Comparison of ENCODE assay signal across 9 mouse cellular contexts in the genomic region with DNA sequence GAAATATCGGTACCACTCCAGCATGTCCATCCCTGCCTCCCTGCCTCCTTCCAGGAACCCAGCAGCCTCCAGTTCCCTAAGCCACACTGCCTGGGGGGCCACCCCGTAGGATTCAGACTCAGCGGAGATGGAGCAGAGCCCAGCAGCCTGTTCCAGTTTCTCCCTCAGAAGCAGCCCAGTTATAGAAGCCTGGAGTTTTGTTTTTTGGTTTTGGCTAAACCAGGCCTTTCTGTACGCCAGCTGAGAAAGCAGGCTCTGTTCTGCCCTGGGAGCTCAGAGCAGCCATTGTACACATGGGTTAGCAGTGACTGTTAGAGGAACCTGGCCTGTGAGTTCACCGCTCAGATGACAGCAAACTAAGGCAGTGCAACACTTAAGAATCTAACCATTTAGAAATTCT. TPM values are rescaled to one million over a fixed set of nuclear protein-coding genes. Genes with fewer than 3 reads are reported as not detected.
DNase-seq lines count a peak whose midpoint lies in the region; ATAC-seq and TF ChIP-seq lines count a peak whose summit lies in the region.
"Had no signal": no experiment of that assay in that cellular context is flagged by ENCODE, and none has a peak within 500 bp of the region (broad histone marks: within the 10 kb centered on the region; RNA-seq: fewer than 3 reads in every experiment).

No protein-coding gene starts in this region.

- H3K9me3 ChIP-seq in forebrain, embryonic 13.5 days (replicated peaks), result no peaks in the 10 kb centered on the region
- no peaks in the 10 kb centered on the region for H3K9me3 ChIP-seq in forebrain, embryonic 12.5 days
- no peaks in the 10 kb centered on the region for H3K9me3 ChIP-seq in hindbrain, postnatal 0 days (ENCODE audit: low read length)
- H3K9me3 ChIP-seq in midbrain, postnatal 0 days (ENCODE audit: low read length), result no peaks in the 10 kb centered on the region
- H3K9me3 ChIP-seq in liver, embryonic 11.5 days (ENCODE audit: control insufficient read depth, low read length), result no peaks in the 10 kb centered on the region

- H3K36me3 ChIP-seq in forebrain, embryonic 13.5 days (ENCODE audit: poor library complexity, severe bottlenecking), result no peaks in the 10 kb centered on the region
- H3K36me3 ChIP-seq in forebrain, embryonic 12.5 days (replicated peaks), result no peaks in the 10 kb centered on the region
- no peaks in the 10 kb centered on the region for H3K36me3 ChIP-seq in hindbrain, postnatal 0 days (ENCODE audit: insufficient read depth, low read length)
- no peaks in the 10 kb centered on the region for H3K36me3 ChIP-seq in midbrain, postnatal 0 days (ENCODE audit: insufficient read depth, low read length)
- no peaks in the 10 kb centered on the region for H3K36me3 ChIP-seq in liver, embryonic 11.5 days (ENCODE audit: control insufficient read depth, insufficient read depth, low read length)

- peaks cover 23% of the 10 kb centered on the region for H3K4me1 ChIP-seq in forebrain, embryonic 13.5 days
- peaks cover 15% of the 10 kb centered on the region for H3K4me1 ChIP-seq in forebrain, embryonic 12.5 days
- 0 out of 2 replicates have a peak, but pooled peaks cover 4% of the 10 kb centered on the region for H3K4me1 ChIP-seq in hindbrain, postnatal 0 days (ENCODE audit: insufficient read depth, low read length)
- no peaks in the 10 kb centered on the region for H3K4me1 ChIP-seq in midbrain, postnatal 0 days (ENCODE audit: insufficient read depth, low read length)
- H3K4me1 ChIP-seq in liver, embryonic 11.5 days (replicated peaks; ENCODE audit: control insufficient read depth, insufficient read depth, low read length), result 0 out of 2 replicates have a peak, but pooled peaks cover 4% of the 10 kb centered on the region

- 0 out of 2 replicates have a peak, but pooled peaks cover 7% of the 10 kb centered on the region for H3K27me3 ChIP-seq in forebrain, embryonic 13.5 days
- H3K27me3 ChIP-seq in forebrain, embryonic 12.5 days, result peaks cover 10% of the 10 kb centered on the region; the same call in 1 of the 2 replicates
- H3K27me3 ChIP-seq in hindbrain, postnatal 0 days (ENCODE audit: insufficient read depth, low read length), result no peaks in the 10 kb centered on the region
- no peaks in the 10 kb centered on the region for H3K27me3 ChIP-seq in midbrain, postnatal 0 days (ENCODE audit: insufficient read depth, low read length)
- H3K27me3 ChIP-seq in liver, embryonic 11.5 days (replicated peaks; ENCODE audit: control insufficient read depth, insufficient read depth, low read length), result no peaks in the 10 kb centered on the region

- no peak overlapping the region for H3K4me3 ChIP-seq in forebrain, embryonic 13.5 days
- no peak overlapping the region for H3K4me3 ChIP-seq in forebrain, embryonic 12.5 days (replicated peaks)
- no peak overlapping the region for H3K4me3 ChIP-seq in hindbrain, postnatal 0 days (ENCODE audit: low read length)
- H3K4me3 ChIP-seq in midbrain, postnatal 0 days (ENCODE audit: low read depth, low read length), result no peak overlapping the region
- H3K4me3 ChIP-seq in liver, embryonic 11.5 days (ENCODE audit: low read depth, low read length), result no peak overlapping the region

- no peak for TF ChIP-seq CTCF in hindbrain, postnatal 0 days (IDR thresholded peaks at IDR 0.05; ENCODE audit: low read depth)
- TF ChIP-seq CTCF in midbrain, postnatal 0 days (IDR thresholded peaks at IDR 0.05), result no peak

- peak; percentile 28; the same call in 1 of the 2 replicates for ATAC-seq in forebrain, embryonic 13.5 days
- ATAC-seq in forebrain, embryonic 12.5 days (ENCODE audit: low FRiP score), result no peak
- peak; percentile 73 for ATAC-seq in hindbrain, postnatal 0 days
- ATAC-seq in midbrain, postnatal 0 days (ENCODE audit: low FRiP score), result peak; percentile 57; the same call in 1 of the 2 replicates
- ATAC-seq in liver, embryonic 11.5 days (replicated peaks; ENCODE audit: low FRiP score), result no peak

- H3K9ac ChIP-seq in forebrain, embryonic 13.5 days, result no peak overlapping the region
- no peak overlapping the region for H3K9ac ChIP-seq in forebrain, embryonic 12.5 days
- no peak overlapping the region for H3K9ac ChIP-seq in hindbrain, postnatal 0 days (replicated peaks; ENCODE audit: low read length)
- no peak overlapping the region for H3K9ac ChIP-seq in midbrain, postnatal 0 days (replicated peaks; ENCODE audit: low read length, poor library complexity, severe bottlenecking)
- H3K9ac ChIP-seq in liver, embryonic 11.5 days (ENCODE audit: low read depth, low read length), result no peak overlapping the region

- DNase-seq in frontal cortex, postnatal 25 days (ENCODE audit: low spot score in 2 of 2), result peak; percentile 20 to 38
- peak; percentile 39 for DNase-seq in hindbrain, postnatal 0 days (ENCODE audit: low spot score)
- DNase-seq in midbrain, postnatal 0 days (ENCODE audit: low spot score), result peak; percentile 44
- DNase-seq in spleen, adult 12 weeks (ENCODE audit: low spot score), result no peak
- no peak for DNase-seq in liver, embryonic 11.5 days (ENCODE audit: low spot score)
- DNase-seq in adrenal gland, postnatal 36 days, result no peak

- no peak overlapping the region for H3K4me2 ChIP-seq in forebrain, embryonic 13.5 days
- H3K4me2 ChIP-seq in forebrain, embryonic 12.5 days, result no peak overlapping the region
- no peak overlapping the region for H3K4me2 ChIP-seq in hindbrain, postnatal 0 days (ENCODE audit: low read depth, low read length)
- no peak overlapping the region for H3K4me2 ChIP-seq in midbrain, postnatal 0 days (ENCODE audit: low read depth, low read length, poor library complexity, severe bottlenecking)
- H3K4me2 ChIP-seq in liver, embryonic 11.5 days, result no peak overlapping the region

- no peak overlapping the region for H3K27ac ChIP-seq in forebrain, embryonic 13.5 days
- no peak overlapping the region for H3K27ac ChIP-seq in forebrain, embryonic 12.5 days
- peak overlapping the region; percentile 71 for H3K27ac ChIP-seq in hindbrain, postnatal 0 days
- H3K27ac ChIP-seq in midbrain, postnatal 0 days (ENCODE audit: low read depth, low read length), result peak overlapping the region; percentile 26; the same call in 1 of the 2 replicates
- H3K27ac ChIP-seq in liver, embryonic 11.5 days (ENCODE audit: low read depth, low read length), result no peak overlapping the region

- WGBS in forebrain, embryonic 13.5 days, result 65% methylated on average over 5 of the region's 5 CpGs
- 80% methylated on average over 5 of the region's 5 CpGs for WGBS in forebrain, embryonic 12.5 days
- 54% methylated on average over 5 of the region's 5 CpGs for WGBS in hindbrain, postnatal 0 days
- WGBS in midbrain, postnatal 0 days, result 61% methylated on average over 5 of the region's 5 CpGs
- 70% methylated on average over 5 of the region's 5 CpGs for WGBS in liver, embryonic 11.5 days

RNA-seq across cellular contexts. Expression of gene Cnmd, which starts 3.7 kb away (rescaled TPM):
- polyA plus RNA-seq in forebrain, embryonic 13.5 days (2015; fragmentation: Nextera tagmentation; extraction: Ambion mirVana), result 0.66 and 2.0 TPM in 2 replicates
- polyA plus RNA-seq in forebrain, embryonic 12.5 days (2016; fragmentation: Nextera tagmentation; extraction: Ambion mirVana), result 6.9 and 8.6 TPM in 2 replicates
- total RNA-seq in hindbrain, postnatal 0 days (2014; rRNA removed), result 0.37 and 0.68 TPM in 2 replicates
- 1.1 and 1.8 TPM in 2 replicates for polyA plus RNA-seq in hindbrain, postnatal 0 days (2015; fragmentation: Nextera tagmentation; extraction: Ambion mirVana)
- total RNA-seq in midbrain, postnatal 0 days (2014; rRNA removed), result 2.0 and 3.1 TPM in 2 replicates
- 4.0 and 4.3 TPM in 2 replicates for polyA plus RNA-seq in midbrain, postnatal 0 days (2015; fragmentation: Nextera tagmentation; extraction: Ambion mirVana)
- polyA plus RNA-seq in liver, embryonic 11.5 days (2014; fragmentation: Nextera tagmentation; extraction: Ambion mirVana), result 0.37 TPM in 1 of 2 replicates, not detected in the other
- under 1 TPM; 0.60 to 0.92 TPM for total RNA-seq in adrenal gland, postnatal 36 days (2021)
- polyA plus RNA-seq: intestine, embryonic 14.5 days had no signal

Comparison
In these comparisons a context has a peak if more than half of its experiments do, and no peak if none do; other contexts are left out.
1. ATAC-seq: peak in forebrain, embryonic 13.5 days (single experiment), hindbrain, postnatal 0 days (single experiment) and midbrain, postnatal 0 days (single experiment); none in forebrain, embryonic 12.5 days (single experiment) and liver, embryonic 11.5 days (single experiment).
2. H3K27ac ChIP-seq: peak in hindbrain, postnatal 0 days (single experiment) and midbrain, postnatal 0 days (single experiment); none in forebrain, embryonic 13.5 days (single experiment), forebrain, embryonic 12.5 days (single experiment) and liver, embryonic 11.5 days (single experiment).
3. DNase-seq: peak in frontal cortex, postnatal 25 days (2 of 2), hindbrain, postnatal 0 days (single experiment) and midbrain, postnatal 0 days (single experiment); none in spleen, adult 12 weeks (single experiment), liver, embryonic 11.5 days (single experiment) and adrenal gland, postnatal 36 days (0 of 2).